Mouse (Mus musculus): ENCODE measurements around the gene Fcgr2b.
"Not testable (repeated sequence)": the region's sequence is repeated elsewhere in the genome, so short reads cannot be mapped to it uniquely, and the experiment has no call there.

Gene Fcgr2b

GRCm38 (mm10) chr1:170975751-170976161 lies 591 bp downstream of the Fcgr2b start:
- no peak for DNase-seq (ENCODE audit: low read depth)

- DNase-seq (ENCODE audit: low read depth) = not testable (repeated sequence)
These were observed 997 bp downstream of the Fcgr2b start for GRCm38 (mm10) chr1:170975350-170975749.

DNA sequence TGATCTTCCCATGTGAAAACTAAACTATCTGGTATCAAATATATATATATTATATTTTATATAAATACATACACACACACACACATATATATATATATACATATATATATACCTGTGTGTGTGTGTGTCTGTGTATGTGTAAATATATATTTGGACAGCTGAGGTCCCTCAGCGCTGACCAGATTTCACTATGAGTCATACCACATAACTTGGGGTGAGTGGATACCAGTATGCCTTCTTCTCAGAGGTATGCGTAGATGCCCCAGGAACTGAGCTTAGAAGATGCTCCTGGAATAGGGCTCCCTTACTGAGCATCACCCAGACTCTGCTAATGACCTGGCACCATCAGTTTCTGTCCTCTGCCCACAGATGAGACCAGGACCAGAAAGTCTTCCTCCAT lies 1.6 kb downstream of the Fcgr2b start:
- no peak for DNase-seq (ENCODE audit: low read depth)

- no peak for DNase-seq (ENCODE audit: low read depth)
These were observed 2.2 kb downstream of the Fcgr2b start for GRCm38 (mm10) chr1:170974171-170974570.

DNA sequence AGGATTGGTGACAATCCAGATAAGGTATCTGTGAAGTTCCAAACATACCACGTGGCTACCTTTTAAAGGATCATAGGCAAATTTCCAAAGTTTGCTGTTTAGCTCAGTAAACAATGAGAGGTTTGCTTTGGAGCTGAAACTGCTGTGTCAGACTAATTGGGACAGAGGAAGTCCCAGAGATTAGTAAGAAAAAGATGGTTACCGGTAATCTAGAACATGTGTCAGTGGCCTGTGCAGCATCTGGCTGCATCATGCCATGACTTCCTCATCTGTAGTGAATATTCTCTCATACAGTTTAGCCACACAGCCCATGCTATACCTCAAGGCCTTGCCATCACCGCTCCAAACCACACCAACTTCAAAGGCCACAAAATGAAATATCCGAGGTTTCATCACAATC lies 3.4 kb downstream of the Fcgr2b start:
- no peak for DNase-seq (ENCODE audit: low read depth)

- DNase-seq (ENCODE audit: low read depth) = no peak
These were observed 3.9 kb downstream of the Fcgr2b start for GRCm38 (mm10) chr1:170972494-170972893.

- DNase-seq (ENCODE audit: low read depth) = no peak
These were observed 7.8 kb downstream of the Fcgr2b start for GRCm38 (mm10) chr1:170968576-170968975.

GRCm38 (mm10) chr1:170967581-170967980 lies 8.8 kb downstream of the Fcgr2b start:
- no peak for DNase-seq (ENCODE audit: low read depth)

GRCm38 (mm10) chr1:170963087-170963486 lies 13.3 kb downstream of the Fcgr2b start:
- no peak for DNase-seq (ENCODE audit: low read depth)

GRCm38 (mm10) chr1:170962301-170962700 lies 14.0 kb downstream of the Fcgr2b start:
- no peak for DNase-seq (ENCODE audit: low read depth)

DNA sequence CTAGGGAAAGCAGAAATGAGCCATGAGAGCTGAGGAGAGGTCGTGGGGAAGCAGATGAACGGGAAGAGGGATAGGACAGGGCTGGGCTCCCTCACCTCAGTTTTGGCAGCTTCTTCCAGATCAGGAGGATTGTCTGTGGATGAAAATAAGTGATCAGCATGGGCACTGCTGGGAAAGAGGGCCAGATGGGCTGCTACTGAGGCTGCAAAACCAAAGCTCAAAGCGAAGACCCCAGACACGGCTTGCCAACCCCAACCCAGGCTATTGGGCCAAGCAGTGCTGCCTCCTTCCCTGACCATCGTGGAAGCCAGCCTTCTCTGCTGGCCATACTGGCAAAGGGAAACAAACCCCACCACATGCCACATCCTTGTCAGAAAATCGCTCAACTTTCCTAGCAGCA lies 15.2 kb downstream of the Fcgr2b start:
- DNase-seq (ENCODE audit: low read depth) = no peak

- DNase-seq (ENCODE audit: low read depth) = no peak
These were observed 16.6 kb downstream of the Fcgr2b start for GRCm38 (mm10) chr1:170959791-170960190.

- DNase-seq (ENCODE audit: low read depth) = no peak
These were observed 18.1 kb downstream of the Fcgr2b start for GRCm38 (mm10) chr1:170958225-170958624.

DNA sequence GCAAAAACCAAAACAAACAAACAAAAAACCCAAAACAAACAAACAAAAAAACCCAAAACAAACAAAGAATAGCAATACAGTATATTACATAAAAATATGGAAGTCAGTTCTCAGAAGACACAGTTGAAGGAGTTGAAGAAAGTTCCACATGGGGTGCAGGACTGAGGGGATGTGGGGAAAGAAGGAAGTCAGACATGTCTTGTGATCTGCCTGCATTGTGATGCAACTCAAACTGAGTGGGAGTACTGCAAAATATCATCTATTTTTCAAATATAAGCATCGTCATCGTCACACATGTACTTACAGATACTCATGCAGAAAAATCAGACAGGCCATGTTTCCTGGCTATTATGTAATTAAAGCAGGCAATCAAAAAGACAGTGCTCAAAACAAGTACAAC lies 23.2 kb downstream of the Fcgr2b start:
- DNase-seq (ENCODE audit: low read depth) = no peak

- no peak for DNase-seq (ENCODE audit: low read depth)
These were observed 25.6 kb downstream of the Fcgr2b start for GRCm38 (mm10) chr1:170950772-170951171.

GRCm38 (mm10) chr1:170944908-170945307 lies 31.4 kb downstream of the Fcgr2b start:
- DNase-seq (ENCODE audit: low read depth) = not testable (repeated sequence)

- DNase-seq (ENCODE audit: low read depth) = not testable (repeated sequence)
These were observed 32.2 kb downstream of the Fcgr2b start for GRCm38 (mm10) chr1:170944151-170944550.

DNA sequence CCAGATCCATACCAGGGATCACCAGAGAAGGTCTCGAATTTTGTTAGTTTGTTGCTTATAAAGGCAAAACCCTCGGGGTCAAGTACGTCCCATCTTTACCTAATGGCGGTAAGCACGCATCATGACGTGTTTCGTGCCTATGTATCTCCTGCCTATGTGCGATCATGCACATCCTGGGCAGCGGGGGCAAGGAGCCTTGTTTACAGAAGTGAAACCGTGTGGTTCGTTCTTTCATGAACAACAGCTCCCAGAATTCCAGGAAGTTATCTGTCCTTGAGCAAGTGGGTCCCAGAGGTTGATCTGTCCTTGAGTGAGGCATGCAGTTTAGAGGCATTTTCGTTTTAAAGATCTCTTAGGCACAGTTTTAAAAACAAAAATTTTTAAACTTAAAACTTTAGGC lies 37.1 kb downstream of the Fcgr2b start:
- DNase-seq (ENCODE audit: low read depth) = no peak

- DNase-seq (ENCODE audit: low read depth) = no peak
These were observed 42.0 kb downstream of the Fcgr2b start for GRCm38 (mm10) chr1:170934383-170934782.

DNA sequence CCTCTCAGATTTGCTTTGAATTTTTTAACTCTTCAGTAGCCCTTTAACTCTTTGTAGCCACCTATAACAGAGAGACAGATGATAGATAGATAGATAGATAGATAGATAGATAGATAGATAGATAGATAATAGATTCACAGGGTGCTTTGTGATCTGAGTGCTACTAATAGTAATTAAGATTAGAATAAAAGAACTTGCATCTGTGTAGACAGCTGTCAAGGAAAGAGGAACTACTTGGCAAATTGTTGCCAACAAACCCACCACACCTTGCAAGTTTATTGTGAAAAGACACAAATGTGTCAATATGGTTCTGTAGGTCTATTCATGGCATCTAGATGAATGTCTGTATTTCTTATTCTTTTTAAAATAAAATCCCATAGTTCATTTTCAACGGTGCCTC lies 42.4 kb downstream of the Fcgr2b start:
- DNase-seq (ENCODE audit: low read depth) = no peak

GRCm38 (mm10) chr1:170933386-170933920 lies 42.9 kb downstream of the Fcgr2b start:
- no peak for DNase-seq (ENCODE audit: low read depth)

DNA sequence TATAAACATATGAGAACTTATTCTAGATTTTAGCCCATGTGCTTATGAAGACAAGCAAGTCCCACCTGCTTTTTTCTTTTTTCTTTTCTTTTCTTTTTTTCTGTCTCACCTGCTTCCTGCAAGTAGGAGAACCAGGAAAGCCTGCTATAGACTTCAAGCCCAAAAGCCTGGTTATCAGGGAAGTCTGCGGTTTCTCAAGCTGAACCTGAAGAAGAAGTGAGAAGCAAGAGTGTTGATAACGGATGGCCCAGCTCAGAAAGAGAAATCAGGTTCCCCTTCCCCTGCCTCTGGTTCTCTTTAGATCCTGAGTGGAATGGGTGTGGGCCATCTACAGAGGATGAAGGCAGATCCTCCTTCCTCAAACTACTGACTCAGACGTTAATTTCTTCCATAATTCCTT lies 44.3 kb downstream of the Fcgr2b start:
- no peak for DNase-seq (ENCODE audit: low read depth)

- no peak for DNase-seq (ENCODE audit: low read depth)
These were observed 47.1 kb downstream of the Fcgr2b start for GRCm38 (mm10) chr1:170929245-170929644.

- no peak for DNase-seq (ENCODE audit: low read depth)
These were observed 47.9 kb downstream of the Fcgr2b start for GRCm38 (mm10) chr1:170928467-170928866.

- DNase-seq (ENCODE audit: low read depth) = no peak
These were observed 49.0 kb downstream of the Fcgr2b start, which contains the start of gene Fcrla for GRCm38 (mm10) chr1:170927378-170927777. Gene Fcrla (minus strand): TSS chr1:170927583.

All from naive thymus-derived CD4-positive, alpha-beta T cell, adult 2 months (primary cell).